ENCODE assay signal across 24 mouse cellular contexts in the genomic region with DNA sequence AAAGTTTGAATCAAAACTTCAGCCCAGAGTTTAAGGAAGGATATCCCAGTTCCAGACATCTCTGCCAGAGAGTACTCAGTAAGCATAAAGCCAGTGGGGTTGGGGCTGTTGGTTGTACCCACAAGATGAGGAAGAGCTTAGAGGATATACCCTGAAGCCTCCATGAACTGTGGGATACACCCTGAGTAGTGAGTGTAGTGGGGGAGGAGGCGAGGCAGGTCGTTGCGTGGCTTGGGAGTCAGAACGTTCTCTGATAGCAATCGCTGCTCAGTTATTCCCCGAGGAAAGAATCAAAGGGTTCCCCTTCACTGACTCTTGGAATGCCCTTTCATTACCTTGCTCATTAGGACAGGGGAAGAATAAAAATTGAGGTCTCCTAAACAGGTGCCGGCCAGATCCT.
DNase-seq lines count a peak whose midpoint lies in the region; ATAC-seq and TF ChIP-seq lines count a peak whose summit lies in the region.
"Had no signal": no experiment of that assay in that cellular context is flagged by ENCODE, and none has a peak within 500 bp of the region (broad histone marks: within the 10 kb centered on the region; RNA-seq: fewer than 3 reads in every experiment).

No protein-coding gene starts in this region.

- TF ChIP-seq POLR2A in kidney, adult 2 months (IDR thresholded peaks at IDR 0.05; ENCODE audit: low read depth, low read length), result no peak

- H3K27me3 ChIP-seq in kidney, adult 2 months (replicated peaks; ENCODE audit: control insufficient read depth, insufficient read depth, low read length), result no peaks in the 10 kb centered on the region
- H3K27me3 ChIP-seq in kidney, embryonic 16.5 days (ENCODE audit: insufficient read depth, low read length), result no peaks in the 10 kb centered on the region
- H3K27me3 ChIP-seq in liver, embryonic 12.5 days (replicated peaks), result no peaks in the 10 kb centered on the region
- H3K27me3 ChIP-seq: forebrain, embryonic 13.5 days; heart, embryonic 12.5 days; heart, embryonic 15.5 days had no signal

- H3K27ac ChIP-seq in kidney, adult 2 months (ENCODE audit: insufficient read depth, low read depth, low read length), result no peak overlapping the region
- peak overlapping the region; percentile 68 for H3K27ac ChIP-seq in kidney, embryonic 16.5 days (ENCODE audit: low read length)
- H3K27ac ChIP-seq in liver, embryonic 12.5 days, result no peak overlapping the region
- H3K27ac ChIP-seq: forebrain, embryonic 10.5 days; forebrain, embryonic 13.5 days; gastrocnemius, adult 2 months; heart, embryonic 15.5 days; hindbrain, embryonic 14.5 days had no signal

- peak; percentile 20; the same call in 1 of the 2 replicates for ATAC-seq in kidney, embryonic 16.5 days (ENCODE audit: low FRiP score, low TSS enrichment)
- ATAC-seq in liver, embryonic 12.5 days, result no peak
- ATAC-seq: activated CD4-positive, CD25-positive, alpha-beta regulatory T cell, adult 4 months; forebrain, embryonic 13.5 days; forebrain, embryonic 16.5 days had no signal

- 40% methylated on average over 7 of the region's 7 CpGs for WGBS in kidney, adult 2 months
- WGBS in kidney, embryonic 16.5 days, result 50% methylated on average over 7 of the region's 7 CpGs
- WGBS in liver, embryonic 12.5 days (ENCODE audit: insufficient replicate concordance), result 74% methylated on average over 7 of the region's 7 CpGs

- no peak overlapping the region for H3K4me3 ChIP-seq in kidney, adult 2 months (ENCODE audit: insufficient read depth, low read depth, low read length)
- no peak overlapping the region for H3K4me3 ChIP-seq in kidney, embryonic 16.5 days (ENCODE audit: low read length)
- H3K4me3 ChIP-seq in liver, embryonic 12.5 days, result no peak overlapping the region
- H3K4me3 ChIP-seq: forebrain, embryonic 10.5 days; forebrain, embryonic 13.5 days; gastrocnemius, adult 2 months; heart, embryonic 12.5 days; heart, embryonic 15.5 days had no signal

- no peak overlapping the region for H3K4me2 ChIP-seq in kidney, embryonic 16.5 days (replicated peaks; ENCODE audit: low read depth, low read length)
- no peak overlapping the region for H3K4me2 ChIP-seq in liver, embryonic 12.5 days
- H3K4me2 ChIP-seq: forebrain, embryonic 13.5 days; heart, embryonic 12.5 days; heart, embryonic 15.5 days; hindbrain, embryonic 14.5 days had no signal

- no peak overlapping the region for H3K9ac ChIP-seq in kidney, embryonic 16.5 days (replicated peaks; ENCODE audit: low read length)
- H3K9ac ChIP-seq in liver, embryonic 12.5 days, result no peak overlapping the region
- H3K9ac ChIP-seq: forebrain, embryonic 13.5 days; heart, embryonic 12.5 days; heart, embryonic 15.5 days; hindbrain, embryonic 14.5 days had no signal

- DNase-seq in heart, adult 11 months, result peak; percentile 57
- DNase-seq in heart, postnatal 10 days, result no peak
- DNase-seq in kidney, adult 2 months, result peak; percentile 34
- DNase-seq in kidney, postnatal 10 days, result no peak
- peak; percentile 16 to 21 for DNase-seq in kidney, postnatal 36 days
- no peak for DNase-seq in ovary, adult 18-20 months (ENCODE audit: low spot score)
- DNase-seq: adrenal gland, postnatal 10 days; adrenal gland, postnatal 36 days; cerebellum, adult 18-20 months; cerebellum, adult 9-10 months; gastrocnemius, adult 2 months; gastrocnemius, postnatal 14 days; heart, adult 18-20 months; heart, postnatal 14 days; heart, postnatal 4 days had no signal

- no peak for TF ChIP-seq CTCF in kidney, adult 2 months (conservative IDR thresholded peaks at IDR 0.05; ENCODE audit: insufficient read depth, insufficient read length, low read depth, low read length)

- intact Hi-C loops in heart, postnatal 10 days (cut with DNase I), result no loop called here

- no peaks in the 10 kb centered on the region for H3K36me3 ChIP-seq in kidney, adult 2 months (ENCODE audit: control insufficient read depth, insufficient read depth, low read length)
- no peaks in the 10 kb centered on the region for H3K36me3 ChIP-seq in kidney, embryonic 16.5 days (ENCODE audit: insufficient read depth, low read length)
- no peaks in the 10 kb centered on the region for H3K36me3 ChIP-seq in liver, embryonic 12.5 days
- H3K36me3 ChIP-seq: forebrain, embryonic 10.5 days; heart, embryonic 12.5 days; heart, embryonic 15.5 days had no signal

- H3K9me3 ChIP-seq in kidney, embryonic 16.5 days (ENCODE audit: low read length), result no peaks in the 10 kb centered on the region
- no peaks in the 10 kb centered on the region for H3K9me3 ChIP-seq in liver, embryonic 12.5 days (replicated peaks)
- H3K9me3 ChIP-seq: forebrain, embryonic 10.5 days; forebrain, embryonic 13.5 days; heart, embryonic 12.5 days; heart, embryonic 15.5 days had no signal

- peaks cover 30% of the 10 kb centered on the region for H3K4me1 ChIP-seq in kidney, adult 2 months (ENCODE audit: control insufficient read depth, insufficient read depth, low read length)
- H3K4me1 ChIP-seq in kidney, embryonic 16.5 days (ENCODE audit: insufficient read depth, low read length), result peaks cover 35% of the 10 kb centered on the region
- no peaks in the 10 kb centered on the region for H3K4me1 ChIP-seq in liver, embryonic 12.5 days
- H3K4me1 ChIP-seq: forebrain, embryonic 13.5 days; heart, embryonic 12.5 days; heart, embryonic 15.5 days had no signal

Comparison
In these comparisons a context has a peak if more than half of its experiments do, and no peak if none do; other contexts are left out.
1. DNase-seq: peak in heart, adult 11 months (single experiment), kidney, adult 2 months (single experiment) and kidney, postnatal 36 days (2 of 2); none in heart, postnatal 10 days (0 of 2), kidney, postnatal 10 days (single experiment) and ovary, adult 18-20 months (single experiment).